Mouse (Mus musculus): Measurements from ENCODE around the gene Slc45a3. TPM values are rescaled to one million over a fixed set of nuclear protein-coding genes. Genes with fewer than 3 reads are reported as not detected.

Slc45a3 gene
- polyA plus RNA-seq, 3 experiments from 2014 or later = not detected

DNA sequence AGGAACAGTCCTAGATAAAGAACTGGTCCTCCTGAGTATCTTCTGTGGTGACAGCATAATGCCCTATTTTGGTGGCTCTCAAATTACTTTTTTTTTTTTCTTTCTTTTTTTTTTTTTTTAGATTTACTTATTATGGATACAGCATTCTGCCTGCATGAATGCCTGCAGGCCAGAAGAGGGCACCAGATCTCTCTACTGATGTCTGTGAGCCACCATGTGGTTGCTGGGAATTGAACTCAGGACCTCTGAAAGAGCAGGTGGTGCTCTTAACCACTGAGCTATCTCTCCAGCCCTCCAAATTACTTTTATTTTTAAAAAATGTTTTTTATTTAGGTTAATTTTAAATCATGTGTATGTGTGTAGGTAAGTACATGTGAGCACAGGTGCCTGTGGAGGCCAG is 37.7 kb downstream of the Slc45a3 start:
- ATAC-seq = no peak

DNA sequence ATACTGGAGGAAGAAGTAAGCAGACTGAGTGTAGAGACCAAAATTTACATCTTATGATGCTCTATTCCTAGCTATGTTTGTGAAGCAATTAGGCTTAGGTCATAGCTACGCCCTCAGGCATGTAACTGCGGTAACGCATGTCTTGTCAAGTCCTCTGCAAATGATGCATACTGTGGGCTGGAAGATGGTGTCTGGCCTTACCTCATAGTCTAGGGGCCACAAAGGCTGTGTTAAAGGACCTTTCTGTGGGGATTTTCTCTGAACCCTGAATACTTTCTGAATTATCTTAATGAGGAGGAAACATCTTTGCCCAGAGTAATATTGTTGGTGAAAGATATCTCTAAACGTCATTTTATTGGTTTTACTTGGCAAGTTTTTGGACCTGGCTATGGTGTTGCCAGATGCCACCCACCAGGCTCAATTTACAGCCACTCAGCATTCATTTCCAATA is 39.1 kb downstream of the Slc45a3 start:
- no peak for ATAC-seq

DNA sequence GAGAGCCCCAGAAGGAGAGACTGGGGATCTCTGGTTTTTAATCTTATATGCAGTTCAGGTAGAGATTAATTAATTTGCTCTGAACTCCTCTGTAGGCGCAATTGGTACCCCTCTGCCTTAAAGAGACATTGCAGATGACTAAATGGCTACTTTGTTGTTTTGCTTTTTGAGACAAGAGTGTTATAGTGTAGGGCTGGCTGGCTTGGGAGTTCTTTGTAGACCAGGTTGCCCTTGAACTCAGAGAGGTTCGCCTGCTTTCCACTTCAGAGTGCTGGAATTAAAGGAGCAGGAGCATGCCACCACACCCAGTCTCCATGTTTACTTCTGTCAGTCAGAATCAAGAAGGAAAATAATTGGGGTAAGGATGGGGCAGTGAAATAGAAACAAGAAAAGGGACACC is 40.3 kb downstream of the Slc45a3 start:
- ATAC-seq = no peak

DNA sequence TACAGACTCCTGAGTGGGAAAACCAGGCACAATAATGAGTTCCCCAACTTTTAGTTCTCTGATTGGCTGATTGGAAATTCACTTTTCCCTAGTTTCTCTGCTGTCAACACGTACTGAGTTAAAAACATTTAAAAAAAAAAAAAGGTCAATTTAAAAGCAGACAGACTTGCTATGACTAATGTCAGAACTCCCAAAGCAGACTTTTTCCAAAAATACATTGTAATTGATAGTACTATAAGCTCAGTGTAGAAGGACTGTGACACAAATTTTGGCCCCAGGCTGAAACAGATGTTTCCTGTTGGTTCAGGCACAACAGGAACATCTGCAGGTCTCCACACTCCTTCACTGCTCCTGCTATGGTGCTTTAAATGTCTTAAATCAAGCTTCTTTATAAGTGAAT is 41.0 kb downstream of the Slc45a3 start:
- ATAC-seq = no peak

DNA sequence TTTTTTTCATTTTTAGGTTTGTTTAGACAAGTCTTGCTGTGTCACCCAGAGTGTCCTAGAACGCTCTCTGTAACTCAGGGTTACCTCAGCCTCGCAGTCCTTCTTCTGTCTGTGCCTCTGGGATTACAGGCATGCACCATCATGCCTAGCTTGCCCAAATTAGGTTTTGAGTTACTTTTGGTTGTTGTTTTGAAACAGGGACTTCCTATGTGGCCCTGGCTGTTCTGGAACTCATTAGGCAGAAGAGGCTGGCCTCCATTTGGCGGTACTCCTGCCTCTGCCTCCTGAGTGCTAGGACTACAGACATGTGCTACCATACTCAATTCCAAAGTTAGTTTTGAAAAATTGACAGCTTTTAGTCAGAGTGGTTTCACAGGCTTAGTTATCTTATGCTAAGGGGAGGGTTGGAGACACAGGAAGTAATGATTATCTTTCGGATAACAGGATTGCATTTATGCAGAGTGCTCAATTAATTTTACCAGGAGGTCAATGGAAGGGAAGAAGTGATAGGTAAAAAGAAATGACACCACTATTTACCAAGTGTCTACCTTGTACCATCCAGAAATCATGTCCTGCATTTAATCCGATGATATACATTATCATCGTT is 41.9 kb downstream of the Slc45a3 start:
- no peak for ATAC-seq

DNA sequence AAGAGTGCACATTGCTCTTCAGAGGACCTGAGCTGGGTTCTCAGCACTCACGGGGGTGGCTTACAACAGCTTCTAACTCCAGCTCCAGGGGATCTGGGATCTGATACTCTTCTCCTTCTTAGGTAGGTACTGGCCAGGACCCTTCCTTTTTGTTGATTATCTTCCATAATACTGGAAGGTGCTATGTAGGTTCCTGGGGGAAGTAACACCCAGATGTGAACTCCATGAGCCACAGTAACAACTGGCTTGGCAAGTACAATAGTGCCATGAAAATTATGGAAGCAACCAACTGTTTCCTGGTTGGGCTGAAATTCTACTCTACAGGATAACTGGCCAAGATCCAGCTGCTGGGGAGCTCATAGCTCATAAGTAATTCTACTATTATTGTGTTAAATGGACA is 42.7 kb downstream of the Slc45a3 start:
- no peak for ATAC-seq

DNA sequence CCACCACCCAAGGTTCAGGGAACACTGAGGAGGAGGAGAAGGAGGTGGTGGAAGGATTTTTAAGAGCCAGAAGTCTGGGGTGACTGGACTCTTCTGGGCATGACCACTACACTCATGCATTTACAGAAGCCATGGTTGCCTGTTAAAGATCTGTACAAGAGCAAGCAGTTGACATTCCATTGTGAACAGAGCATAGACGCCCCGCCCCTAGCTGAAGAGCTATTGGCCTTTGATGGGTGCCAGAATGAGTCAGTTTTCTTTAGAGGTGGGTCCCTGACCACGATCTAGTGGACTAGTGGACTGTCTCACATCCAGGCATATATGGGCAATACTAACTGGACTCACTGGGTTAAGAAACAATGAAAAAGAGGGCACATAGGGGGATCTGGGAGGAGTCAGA is 43.3 kb downstream of the Slc45a3 start:
- ATAC-seq = no peak

DNA sequence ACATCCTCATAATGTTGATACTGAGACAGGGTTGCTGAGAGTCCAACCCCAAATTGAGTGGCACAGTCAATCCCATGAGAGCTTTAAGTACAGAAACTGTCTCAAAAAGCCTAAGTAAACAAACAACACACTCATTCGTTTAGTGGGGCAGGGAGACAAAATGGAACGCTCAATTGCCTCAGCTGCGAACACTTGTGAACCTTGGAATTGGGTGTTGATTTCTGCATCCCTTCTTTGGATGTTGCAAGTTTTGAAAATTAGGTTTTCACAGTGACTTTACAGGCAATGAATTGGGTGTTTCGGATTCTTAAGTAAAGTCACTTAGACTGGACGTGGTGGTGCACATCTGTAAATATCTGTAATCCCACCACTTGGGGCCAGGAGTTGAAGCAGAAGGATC is 44.0 kb downstream of the Slc45a3 start:
- ATAC-seq = no peak

DNA sequence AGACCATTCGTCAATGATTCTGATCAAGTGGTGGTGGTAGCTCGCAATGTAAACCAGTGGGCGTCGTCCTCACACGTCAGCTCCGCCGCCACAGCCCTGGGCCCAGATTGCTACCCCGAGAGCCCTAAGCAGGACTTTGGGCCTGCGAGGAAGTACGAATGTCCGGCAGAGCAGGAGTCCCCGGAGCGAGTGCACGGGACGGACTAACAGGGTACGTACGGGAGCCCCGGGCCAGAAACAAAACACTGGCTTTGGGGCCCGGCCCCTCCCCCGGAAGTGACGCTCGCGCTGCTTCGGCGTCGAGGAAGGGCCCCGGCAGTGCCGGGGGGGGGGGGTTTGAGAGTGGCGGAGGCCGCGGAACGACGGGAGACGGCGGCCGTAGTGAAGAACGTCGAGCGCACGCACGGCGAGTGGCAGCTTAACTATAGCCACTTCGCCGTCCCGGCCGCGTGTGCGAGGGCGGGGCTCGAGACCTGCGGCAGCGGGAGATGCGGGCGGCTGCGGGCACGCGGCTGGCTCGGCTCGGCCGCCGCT is 44.6 kb downstream of the Slc45a3 start, which contains the start of gene Elk4:
TSS of gene Elk4 (plus strand) at position 326 of the 534 bp plus-strand sequence.
- ATAC-seq = peak; percentile 44

DNA sequence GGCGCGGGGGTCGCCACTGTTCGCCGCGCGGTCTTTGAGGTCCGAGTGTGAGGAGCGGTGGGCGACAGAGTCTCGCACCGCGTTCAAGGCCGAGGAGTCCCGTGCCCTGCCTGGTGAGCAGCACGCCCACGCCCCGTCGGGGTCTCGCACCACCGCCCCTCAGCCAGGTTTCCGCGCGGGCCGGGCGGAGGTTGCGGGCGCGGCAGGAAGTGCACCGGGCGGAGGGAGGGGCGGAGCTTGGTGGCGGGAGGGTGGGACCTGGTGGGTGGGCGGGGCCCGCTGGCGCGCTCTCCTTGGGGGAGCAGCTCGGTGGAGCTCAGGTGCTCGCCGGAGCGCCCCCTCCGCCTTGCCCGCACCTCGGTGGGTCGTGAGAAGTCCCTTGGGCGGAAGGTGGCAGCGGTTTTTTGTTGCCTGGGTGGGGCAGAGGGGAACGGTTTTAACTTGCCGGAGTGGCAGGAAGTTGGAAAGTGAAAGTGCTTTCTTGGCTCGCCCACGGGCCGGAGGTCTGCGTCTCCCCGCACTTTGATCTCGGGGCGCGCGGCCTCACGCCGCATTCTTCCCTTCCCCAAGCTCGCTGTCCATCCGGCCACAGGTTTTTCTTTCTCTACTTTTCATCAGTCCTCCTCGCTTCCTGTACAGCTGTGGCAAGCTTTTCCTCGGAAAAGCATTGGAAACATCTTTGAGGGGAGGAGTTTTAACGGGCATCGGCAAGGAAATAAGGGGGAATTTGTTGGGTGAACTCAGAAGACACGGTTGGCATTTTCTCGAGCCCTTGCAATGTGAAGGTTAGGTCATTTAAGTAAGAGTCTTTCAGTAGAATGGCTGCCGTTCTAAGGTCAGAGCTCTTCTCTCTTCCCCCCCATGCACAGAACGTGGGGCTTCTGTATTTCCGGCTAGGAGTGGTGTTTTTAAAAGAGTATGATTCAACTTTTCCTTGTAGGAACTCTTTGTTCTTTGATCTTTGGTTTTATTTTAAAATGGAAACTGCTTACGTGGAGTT is 45.4 kb downstream of the Slc45a3 start:
- ATAC-seq = peak; percentile 55

DNA sequence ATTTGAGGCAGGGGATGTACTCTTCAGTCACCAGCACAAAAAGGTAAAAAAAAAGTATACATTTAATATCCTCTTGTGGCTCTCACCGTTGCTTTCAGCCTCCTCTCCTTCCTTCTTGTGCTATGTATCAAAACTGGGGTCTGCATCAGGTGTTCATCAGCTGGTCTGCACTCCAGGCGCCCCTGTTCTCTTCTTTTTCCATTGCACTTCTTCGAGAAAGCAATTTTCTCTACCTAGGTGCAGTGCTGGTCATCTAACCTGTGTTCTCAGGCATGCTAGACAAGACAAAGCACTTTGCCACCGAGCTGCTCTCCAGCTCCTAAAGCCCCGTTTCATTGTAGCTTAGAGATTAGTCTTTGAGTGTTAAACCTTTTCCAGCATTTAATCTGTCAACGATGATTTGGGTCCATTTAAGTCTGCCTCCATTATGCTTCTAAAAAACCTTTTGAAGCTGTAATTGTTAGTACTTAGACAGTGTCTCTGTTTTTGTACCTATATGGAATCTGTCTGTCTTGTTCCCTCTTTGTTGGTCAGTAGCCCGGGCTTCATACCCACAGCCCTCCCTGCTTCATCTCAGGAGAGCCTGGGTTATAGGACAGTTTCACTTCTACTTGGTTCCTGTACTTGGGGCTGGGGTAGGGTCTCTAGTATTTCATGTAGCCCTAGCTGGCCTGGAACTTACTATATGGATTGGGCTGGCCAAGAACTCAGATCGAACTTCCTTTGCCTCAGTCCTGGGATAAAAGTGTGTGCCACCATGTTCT is 46.3 kb downstream of the Slc45a3 start:
- ATAC-seq = no peak

DNA sequence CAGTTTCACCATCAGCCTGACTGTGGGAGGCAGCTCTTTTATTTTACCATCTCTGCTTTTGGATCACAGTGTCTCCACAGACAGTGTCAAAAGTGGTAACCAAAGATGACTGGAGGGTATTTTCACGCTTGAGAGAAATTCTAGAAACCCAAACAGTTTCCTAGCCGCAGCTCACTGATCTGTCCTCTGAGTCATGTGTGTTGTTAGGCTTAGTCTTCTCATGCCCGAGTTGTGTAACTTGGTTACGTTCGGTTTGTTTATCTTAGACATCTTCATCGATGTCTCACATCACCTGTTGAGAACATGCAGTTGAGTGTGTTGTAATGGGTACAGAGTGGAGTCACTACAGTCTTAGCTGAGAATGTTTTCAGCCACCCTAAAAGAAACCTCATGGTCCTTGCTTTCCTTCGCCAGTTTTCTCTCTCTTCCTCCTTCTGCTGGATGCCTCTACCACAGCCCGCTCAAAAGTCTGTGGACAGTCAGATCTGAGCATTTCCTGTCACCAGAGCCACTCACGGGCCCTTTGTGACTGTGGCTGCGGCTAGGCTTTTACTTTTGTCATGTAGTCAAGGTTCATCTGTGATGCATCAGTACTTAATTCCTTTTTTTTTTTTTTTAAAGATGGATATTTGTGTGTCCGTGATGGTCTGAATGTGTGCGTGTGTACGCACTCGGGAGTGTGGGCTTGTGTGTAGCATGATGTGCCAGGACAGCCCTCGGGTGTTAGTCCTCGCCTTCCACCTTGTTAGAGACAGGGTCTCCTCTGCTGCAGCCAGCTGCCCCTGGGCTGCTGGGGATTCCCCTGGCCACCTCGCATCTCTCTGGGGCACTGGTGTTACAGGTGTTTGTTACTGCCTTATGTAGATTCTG is 48.1 kb downstream of the Slc45a3 start:
- peak; percentile 50 for ATAC-seq

DNA sequence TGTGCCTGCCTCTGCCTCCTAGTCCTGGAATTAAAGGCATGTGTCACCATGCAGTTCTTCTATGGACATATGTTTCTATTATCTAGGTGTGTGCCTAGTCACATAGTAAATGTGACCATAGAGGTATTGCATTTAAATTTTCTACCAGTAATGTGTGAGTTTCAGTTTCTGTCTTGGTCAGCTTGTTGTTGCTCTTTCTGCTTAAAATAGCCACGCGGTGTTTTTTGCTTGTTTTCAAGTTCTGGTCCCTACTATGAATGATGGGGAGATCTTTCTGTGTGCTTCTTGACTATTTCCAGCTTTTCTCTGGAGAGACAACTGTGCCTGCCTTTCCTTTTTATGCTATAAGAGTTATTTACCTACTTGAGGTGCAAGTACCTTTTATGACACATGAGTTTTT is 49.0 kb downstream of the Slc45a3 start:
- ATAC-seq = no peak

DNA sequence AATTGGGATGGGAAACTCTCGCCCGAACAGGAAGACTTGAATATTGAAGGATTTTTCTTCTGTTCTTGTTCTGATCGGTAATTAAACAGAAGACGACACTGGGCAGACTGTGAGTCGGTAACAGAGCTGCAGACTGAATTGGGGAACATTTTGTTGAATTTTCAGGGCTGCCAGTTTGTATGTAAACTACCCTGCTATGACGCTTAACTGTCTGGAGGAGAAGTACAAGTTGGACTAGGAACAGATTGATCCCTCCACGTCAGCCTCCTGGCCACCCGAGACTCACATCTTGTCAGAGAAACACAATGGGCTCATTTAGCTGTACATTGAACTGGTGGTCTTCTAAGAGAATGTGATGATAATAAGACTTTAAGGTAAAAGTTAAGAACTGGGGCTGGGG is 50.1 kb downstream of the Slc45a3 start:
- ATAC-seq = no peak

DNA sequence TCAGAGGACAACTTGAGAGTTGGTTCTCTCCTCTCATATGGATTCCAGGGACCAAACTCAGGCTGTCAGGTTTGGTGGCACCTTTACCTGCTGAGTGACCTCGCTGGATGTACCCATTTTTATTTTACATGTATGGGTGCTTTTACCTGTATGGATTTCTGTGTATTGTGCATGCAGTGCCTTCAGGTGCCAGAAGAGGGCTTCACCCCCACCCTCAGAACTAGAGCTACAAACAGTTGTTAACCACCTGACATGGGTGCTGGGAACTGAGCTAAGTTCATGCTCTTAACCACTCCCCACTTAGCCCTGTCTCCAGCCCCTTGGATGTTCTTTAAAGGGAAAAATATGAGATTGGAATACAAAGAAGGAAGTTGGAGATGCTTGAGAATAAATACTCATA is 52.0 kb downstream of the Slc45a3 start:
- no peak for ATAC-seq

DNA sequence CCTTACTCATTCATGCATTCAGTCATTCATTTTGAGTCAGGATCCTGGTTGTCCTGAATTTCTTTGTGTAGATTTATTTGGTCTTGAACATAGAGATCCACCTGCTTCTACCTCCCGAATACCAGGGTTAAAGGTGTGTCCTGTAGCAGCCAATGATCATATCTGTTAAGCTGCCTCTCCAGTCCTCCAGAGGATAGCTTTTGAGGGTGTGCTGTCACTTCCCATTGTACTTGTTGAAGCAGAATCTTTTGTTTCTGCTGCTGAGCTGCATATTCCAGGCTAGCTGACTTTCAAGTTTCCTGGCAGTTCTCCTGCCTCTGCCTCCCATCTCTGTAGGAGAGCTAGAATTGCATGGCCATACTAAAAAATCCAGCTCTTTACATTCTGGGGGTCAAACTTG is 53.9 kb downstream of the Slc45a3 start:
- ATAC-seq = no peak

DNA sequence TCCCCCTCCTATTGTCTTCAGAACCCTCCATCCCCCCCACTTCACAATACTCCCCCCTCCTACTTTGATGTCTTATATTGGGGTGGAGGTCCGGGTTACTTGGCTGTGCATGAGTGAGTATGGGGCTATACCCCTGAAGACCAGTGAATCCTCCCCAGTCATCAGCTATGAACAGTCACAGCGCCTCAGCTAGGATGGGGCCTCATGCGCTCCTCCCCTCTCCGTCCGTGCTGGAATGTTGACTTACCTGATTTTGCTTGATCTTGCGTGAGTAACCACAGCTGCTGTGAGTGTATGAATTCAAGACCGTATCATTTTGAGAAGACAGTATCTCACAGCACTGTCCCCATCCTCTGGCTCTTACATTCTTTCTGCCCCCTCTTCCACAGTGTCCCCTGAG is 57.1 kb downstream of the Slc45a3 start:
- no peak for ATAC-seq

DNA sequence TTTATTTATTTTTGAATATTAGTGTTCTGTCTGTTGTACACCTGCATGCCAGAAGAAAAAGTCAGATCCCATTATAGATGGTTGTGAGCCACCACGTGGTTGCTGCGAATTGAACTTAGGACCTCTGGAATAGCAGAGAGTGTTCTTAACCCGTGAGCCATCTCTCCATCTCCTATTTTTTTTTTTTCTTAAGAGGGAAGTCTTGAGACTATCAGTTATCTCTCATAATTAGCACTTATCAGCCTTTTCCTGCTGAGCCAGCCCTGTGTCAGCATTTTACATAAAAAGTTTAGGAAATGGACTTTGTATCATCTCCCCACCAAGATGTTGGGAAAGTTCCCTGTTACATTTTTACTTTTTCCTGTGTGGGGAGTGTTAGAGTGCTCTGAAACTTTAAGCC is 59.3 kb downstream of the Slc45a3 start:
- ATAC-seq = no peak

DNA sequence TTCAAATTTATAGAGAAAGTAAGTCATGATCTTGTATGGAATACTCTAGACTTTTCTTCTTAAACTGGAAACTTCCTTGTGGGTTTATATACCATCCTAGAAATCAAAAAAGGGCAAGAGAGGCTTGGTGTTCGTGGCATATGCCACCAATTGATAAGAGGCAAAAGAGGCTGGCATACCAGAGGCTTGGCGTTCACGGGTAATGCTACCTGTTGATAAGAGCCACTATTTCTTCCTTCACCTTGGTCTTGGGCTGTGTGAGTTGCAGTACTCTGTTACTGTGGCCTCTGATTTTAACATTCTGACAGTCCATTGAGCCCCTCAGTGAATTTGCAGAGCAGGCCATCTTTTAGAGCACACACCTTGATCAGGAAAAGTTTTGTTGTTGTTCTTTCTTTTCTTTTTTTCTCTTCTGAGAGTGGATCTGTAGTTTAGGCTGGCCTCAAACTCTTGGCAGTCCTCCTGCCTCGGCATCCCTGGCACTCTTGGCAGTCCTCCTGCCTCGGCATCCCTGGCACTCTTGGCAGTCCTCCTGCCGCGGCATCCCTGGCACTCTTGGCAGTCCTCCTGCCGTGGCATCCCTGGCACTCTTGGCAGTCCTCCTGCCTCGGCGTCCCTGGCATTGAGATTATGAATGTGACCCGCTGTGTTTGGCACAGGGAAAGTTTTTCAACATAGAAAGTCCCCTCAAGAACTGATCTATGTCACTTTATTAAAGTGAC is 64.3 kb downstream of the Slc45a3 start:
- no peak for ATAC-seq

DNA sequence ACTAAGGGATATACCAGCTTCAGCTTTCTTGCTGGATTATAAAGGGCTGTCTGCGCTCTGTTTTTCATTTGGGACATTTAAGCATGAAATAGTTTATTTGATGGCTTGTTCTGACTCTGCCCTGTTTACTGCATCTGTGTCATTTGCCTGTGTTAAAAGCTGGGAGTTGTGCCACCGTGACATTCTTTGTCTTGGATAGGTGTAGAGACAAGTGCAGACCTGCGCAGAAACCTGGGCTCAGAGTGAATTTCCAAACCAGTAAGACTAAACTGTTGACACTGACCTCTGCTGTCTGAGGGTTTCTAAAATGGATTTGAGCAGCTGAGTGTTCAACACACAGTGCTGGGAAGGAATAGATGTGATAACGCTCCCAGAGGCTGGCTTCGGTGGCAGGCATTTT is 65.2 kb downstream of the Slc45a3 start:
- no peak for ATAC-seq

DNA sequence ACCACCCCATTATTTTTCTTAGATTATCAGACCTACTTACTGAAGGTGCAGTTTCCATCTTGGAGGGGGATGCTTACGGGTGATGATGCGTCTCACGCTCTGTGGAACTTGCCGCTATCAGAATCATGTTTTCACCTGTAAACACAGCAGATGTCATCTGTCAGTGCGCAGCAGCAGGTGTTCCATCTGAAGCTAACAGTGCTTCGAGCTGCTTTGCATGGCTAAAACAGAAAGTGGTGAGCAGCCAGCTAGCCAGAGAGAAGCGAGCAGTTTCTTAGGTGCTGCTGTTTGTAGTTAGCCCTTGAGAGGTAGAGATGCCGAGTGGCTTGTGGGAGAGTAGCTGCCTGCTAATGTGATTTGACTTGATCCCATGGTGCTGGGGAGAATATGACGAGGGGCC is 65.6 kb downstream of the Slc45a3 start:
- ATAC-seq = no peak
